Mouse (Mus musculus) stomach, adult 2 months (tissue): ENCODE data around the gene Enthd1. TPM values are rescaled to one million over a fixed set of nuclear protein-coding genes. Genes with fewer than 3 reads are reported as not detected.

Source experiments
- polyA plus RNA-seq: library from polyadenylated mRNA; depleted of rRNA; stranded (reverse); fragments of >200 nt; gene quantifications from 2 replicates; pipeline ENCODE4 v1.2.3, GENCODE M21; 2012; rRNA removed

Enthd1 gene
- 0.05 TPM in 1 of 2 replicates, not detected in the other for polyA plus RNA-seq

GRCm38 (mm10) chr15:80565106-80565665 is at the start of gene Enthd1:
Gene Enthd1, minus strand, starts transcription at chr15:80565156.

GRCm38 (mm10) chr15:80572291-80572690 is 7.3 kb upstream of the Enthd1 start, which contains the start of gene Grap2:
Gene Grap2, plus strand, starts transcription at chr15:80572594.

Other genes with a start within 250 kb of the Enthd1 start
- gene Grap2, start 7.4 kb upstream of the Enthd1 start, polyA plus RNA-seq, result 0.11 and 0.21 TPM in 2 replicates
- gene Fam83f, start 106.7 kb upstream of the Enthd1 start, polyA plus RNA-seq, result 9.5 and 10.3 TPM in 2 replicates
- 5.5 and 7.0 TPM in 2 replicates for gene Tnrc6b, start 146.2 kb upstream of the Enthd1 start, polyA plus RNA-seq